Comparison of ENCODE assay signal across 8 mouse cellular contexts in genomic region chr9:90126260-90127010, GRCm38 (mm10). TPM values are rescaled to one million over a fixed set of nuclear protein-coding genes. Genes with fewer than 3 reads are reported as not detected.
A peak's percentile ranks its signal among the peaks of the same experiment; 100 is the strongest.
DNase-seq lines count a peak whose midpoint lies in the region; ATAC-seq and TF ChIP-seq lines count a peak whose summit lies in the region.

No protein-coding gene starts in this region.

- H3K27ac ChIP-seq in forebrain, embryonic 12.5 days: no peak overlapping the region
- no peak overlapping the region for H3K27ac ChIP-seq in liver, postnatal 0 days (ENCODE audit: low read depth)
- no peak overlapping the region for H3K27ac ChIP-seq in neural tube, embryonic 14.5 days (ENCODE audit: low read depth, low read length)

- 2% methylated on average over 30 of the region's 30 CpGs for WGBS in forebrain, embryonic 12.5 days
- 1% methylated on average over 30 of the region's 30 CpGs for WGBS in liver, postnatal 0 days (ENCODE audit: insufficient replicate concordance)
- 1% methylated on average over 30 of the region's 30 CpGs for WGBS in neural tube, embryonic 14.5 days

- peak; percentile 95 for DNase-seq in ES-CJ7 (ENCODE audit: low read depth, low spot score)
- peak; percentile 88 for DNase-seq in c-Kit-positive CD71-positive TER-119-negative erythroid progenitor cells, embryonic 14.5 days (ENCODE audit: low read depth)
- peak; percentile 83 to 84 for DNase-seq in heart, postnatal 10 days
- peak; percentile 82 to 88 for DNase-seq in kidney, postnatal 4 days
- DNase-seq in liver, postnatal 0 days: peak; percentile 78
- peak; percentile 67 to 75 for DNase-seq in thymus, adult 18-20 months

- H3K4me3 ChIP-seq in forebrain, embryonic 12.5 days (replicated peaks): peak overlapping the region; percentile 13
- H3K4me3 ChIP-seq in liver, postnatal 0 days (ENCODE audit: low read depth, low read length): peak overlapping the region; percentile 50
- H3K4me3 ChIP-seq in neural tube, embryonic 14.5 days (ENCODE audit: low read depth, low read length): peak overlapping the region; percentile 13; the same call in 1 of the 2 replicates

- intact Hi-C loops in heart, postnatal 10 days (cut with DNase I): loop anchor here (1.0 to 2.0 kb wide), 2 partner anchors 13 to 36 kb away; partner anchors contain the start of gene Adamts7

- no peaks in the 10 kb centered on the region for H3K9me3 ChIP-seq in forebrain, embryonic 12.5 days
- no peaks in the 10 kb centered on the region for H3K9me3 ChIP-seq in liver, postnatal 0 days (ENCODE audit: low read length)
- no peaks in the 10 kb centered on the region for H3K9me3 ChIP-seq in neural tube, embryonic 14.5 days (ENCODE audit: control insufficient read depth, low read length)

- ATAC-seq in forebrain, embryonic 12.5 days (ENCODE audit: low FRiP score): peak; percentile 52; the same call in 1 of the 2 replicates
- ATAC-seq in liver, postnatal 0 days: peak; percentile 87
- ATAC-seq in neural tube, embryonic 14.5 days (ENCODE audit: low read depth): peak; percentile 73

- peak overlapping the region; percentile 34 for H3K4me2 ChIP-seq in forebrain, embryonic 12.5 days
- H3K4me2 ChIP-seq in liver, postnatal 0 days (ENCODE audit: low read depth, low read length): peak overlapping the region; percentile 67
- peak overlapping the region; percentile 38; the same call in 1 of the 2 replicates for H3K4me2 ChIP-seq in neural tube, embryonic 14.5 days (ENCODE audit: low read depth, low read length)

- H3K36me3 ChIP-seq in forebrain, embryonic 12.5 days (replicated peaks): no peaks in the 10 kb centered on the region
- no peaks in the 10 kb centered on the region for H3K36me3 ChIP-seq in liver, postnatal 0 days (replicated peaks; ENCODE audit: insufficient read depth, low read length)
- H3K36me3 ChIP-seq in neural tube, embryonic 14.5 days (ENCODE audit: control insufficient read depth, insufficient read depth, low read length): no peaks in the 10 kb centered on the region

- peak; percentile 71 for TF ChIP-seq CTCF in liver, postnatal 0 days (IDR thresholded peaks at IDR 0.05; ENCODE audit: low read depth)

- H3K27me3 ChIP-seq in forebrain, embryonic 12.5 days: no peaks in the 10 kb centered on the region
- H3K27me3 ChIP-seq in liver, postnatal 0 days (ENCODE audit: insufficient read depth, low read length): no peaks in the 10 kb centered on the region
- no peaks in the 10 kb centered on the region for H3K27me3 ChIP-seq in neural tube, embryonic 14.5 days (ENCODE audit: control insufficient read depth, insufficient read depth, low read length)

- no peaks in the 10 kb centered on the region; the same call in 1 of the 2 replicates for H3K4me1 ChIP-seq in forebrain, embryonic 12.5 days
- no peaks in the 10 kb centered on the region for H3K4me1 ChIP-seq in liver, postnatal 0 days (ENCODE audit: insufficient read depth)
- H3K4me1 ChIP-seq in neural tube, embryonic 14.5 days (ENCODE audit: control insufficient read depth, insufficient read depth, low read length): no peaks in the 10 kb centered on the region

- no peak overlapping the region for H3K9ac ChIP-seq in forebrain, embryonic 12.5 days
- peak overlapping the region; percentile 48; the same call in 1 of the 2 replicates for H3K9ac ChIP-seq in liver, postnatal 0 days (replicated peaks)
- H3K9ac ChIP-seq in neural tube, embryonic 14.5 days (replicated peaks; ENCODE audit: low read depth, low read length): no peak overlapping the region

- TF ChIP-seq EP300 in liver, postnatal 0 days (IDR thresholded peaks at IDR 0.05; ENCODE audit: low read depth): 0 out of 2 replicates have a peak, but pooled peaks have one; percentile 29

RNA-seq across cellular contexts. Expression of gene Morf4l1, which starts 11.9 kb away (rescaled TPM):
- 497 and 513 TPM in 2 replicates for polyA plus RNA-seq in forebrain, embryonic 12.5 days (2016; fragmentation: Nextera tagmentation; extraction: Ambion mirVana)
- total RNA-seq in heart, postnatal 10 days (2021): 100 to 1,000 TPM; 292 to 311 TPM
- 129 and 135 TPM in 2 replicates for polyA plus RNA-seq in liver, postnatal 0 days (2015; fragmentation: Nextera tagmentation; extraction: Ambion mirVana)
- polyA plus RNA-seq in neural tube, embryonic 14.5 days (2014; fragmentation: Nextera tagmentation; extraction: Ambion mirVana): 565 and 602 TPM in 2 replicates

RNA-seq across cellular contexts. Expression of gene Adamts7, which starts 36.4 kb away (rescaled TPM):
- 19.9 and 21.7 TPM in 2 replicates for polyA plus RNA-seq in forebrain, embryonic 12.5 days (2016; fragmentation: Nextera tagmentation; extraction: Ambion mirVana)
- total RNA-seq in heart, postnatal 10 days (2021): 10 to 100 TPM; 21.8 to 24.0 TPM
- 1.6 and 2.0 TPM in 2 replicates for polyA plus RNA-seq in liver, postnatal 0 days (2015; fragmentation: Nextera tagmentation; extraction: Ambion mirVana)
- 5.7 and 12.6 TPM in 2 replicates for polyA plus RNA-seq in neural tube, embryonic 14.5 days (2014; fragmentation: Nextera tagmentation; extraction: Ambion mirVana)
